Mouse (Mus musculus) limb, embryonic 13.5 days (tissue): Measurements from ENCODE around the gene Bicral. TPM values are rescaled to one million over a fixed set of nuclear protein-coding genes. Genes with fewer than 3 reads are reported as not detected.
A peak's percentile ranks its signal among the peaks of the same experiment; 100 is the strongest.

Experiments used
- ATAC-seq: fragments of 200-750 bp; cut with Nextera tagmentation; 2 replicates; pipeline ENCODE4 v1.8.0; 2017; ENCODE audit warnings: low read depth, moderate number of reproducible peaks, moderate TSS enrichment; ENCODE audit not compliant: low FRiP score
- H3K27ac ChIP-seq: fragments of 300-500 bp; sonication (generic); 2 replicates; pipeline ENCODE4 v1.5.1; 2015; ENCODE audit warnings: inconsistent platforms, mild to moderate bottlenecking, moderate library complexity
- H3K27me3 ChIP-seq: fragments of 300-500 bp; sonication (generic); 2 replicates; pipeline ENCODE4 v1.6.1; 2015; ENCODE audit warnings: mild to moderate bottlenecking, inconsistent platforms
- H3K36me3 ChIP-seq: fragments of 300-500 bp; sonication (generic); 2 replicates; pipeline ENCODE4 v1.6.1; 2015; ENCODE audit warnings: inconsistent platforms, mild to moderate bottlenecking, moderate library complexity
- H3K4me1 ChIP-seq: fragments of 300-500 bp; sonication (generic); 2 replicates; pipeline ENCODE4 v1.6.1; 2015; ENCODE audit warnings: inconsistent platforms
- H3K4me2 ChIP-seq: fragments of 300-500 bp; sonication (generic); replicated peaks from 2 replicates; pipeline ENCODE4 v1.6.1; 2015; ENCODE audit warnings: inconsistent platforms, mild to moderate bottlenecking, moderate library complexity
- H3K4me3 ChIP-seq: fragments of 300-500 bp; sonication (generic); 2 replicates; pipeline ENCODE4 v1.5.1; 2015; ENCODE audit warnings: moderate library complexity, mild to moderate bottlenecking, inconsistent platforms
- H3K9ac ChIP-seq: fragments of 300-500 bp; sonication (generic); 2 replicates; pipeline ENCODE4 v1.6.1; 2015; ENCODE audit warnings: mild to moderate bottlenecking, inconsistent platforms
- H3K9me3 ChIP-seq: fragments of 300-500 bp; sonication (generic); 2 replicates; pipeline ENCODE4 v1.6.1; 2016; ENCODE audit warnings: inconsistent platforms
- WGBS: fragments of 180-500 bp; shearing (Covaris S2); methylation state at CpG from one replicate; pipeline ENCODE4 v1.1.7; 2015; 5-methylcytosine and 5-hydroxymethylcytosine counted together
- polyA plus RNA-seq: library from polyadenylated mRNA; unstranded; fragments of >200 nt; fragmentation: Nextera tagmentation; extraction: Ambion mirVana; gene quantifications from 2 replicates; pipeline ENCODE4 v1.2.1, GENCODE M21; 2015

Gene Bicral
- polyA plus RNA-seq, 1 experiment from 2014 or later, result 4.6 TPM

DNA sequence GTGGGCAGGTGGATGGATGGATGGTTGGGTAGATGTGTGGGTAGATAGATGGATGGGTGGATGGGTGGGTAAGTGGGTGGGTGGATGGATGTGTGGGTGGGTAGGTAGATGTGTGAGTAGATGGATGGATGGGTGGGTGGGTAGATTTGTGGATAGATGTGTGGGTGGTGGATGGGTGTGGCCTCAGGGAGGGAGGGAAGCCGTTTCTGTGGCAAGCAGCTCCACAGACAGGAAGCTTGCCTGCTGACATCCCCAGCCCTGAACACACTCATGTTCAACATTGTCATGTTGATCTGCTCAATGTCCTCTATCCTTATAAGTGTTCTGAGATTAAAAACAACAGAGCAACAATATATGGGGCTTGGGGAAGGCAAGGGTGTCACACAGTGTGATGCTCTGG is 12.6 kb upstream of the Bicral start:
- no peak for ATAC-seq
- H3K4me1 ChIP-seq, result peaks cover 3% of the 10 kb centered on the region; the same call in 1 of the 2 replicates
- no peaks in the 10 kb centered on the region for H3K36me3 ChIP-seq
- H3K4me3 ChIP-seq, result no peak overlapping the region
- WGBS, result 43% methylated on average over 1 of the region's 1 CpGs
- H3K27me3 ChIP-seq, result no peaks in the 10 kb centered on the region
- no peak overlapping the region for H3K4me2 ChIP-seq
- no peak overlapping the region for H3K27ac ChIP-seq
- no peak overlapping the region for H3K9ac ChIP-seq
- H3K9me3 ChIP-seq, result no peaks in the 10 kb centered on the region

DNA sequence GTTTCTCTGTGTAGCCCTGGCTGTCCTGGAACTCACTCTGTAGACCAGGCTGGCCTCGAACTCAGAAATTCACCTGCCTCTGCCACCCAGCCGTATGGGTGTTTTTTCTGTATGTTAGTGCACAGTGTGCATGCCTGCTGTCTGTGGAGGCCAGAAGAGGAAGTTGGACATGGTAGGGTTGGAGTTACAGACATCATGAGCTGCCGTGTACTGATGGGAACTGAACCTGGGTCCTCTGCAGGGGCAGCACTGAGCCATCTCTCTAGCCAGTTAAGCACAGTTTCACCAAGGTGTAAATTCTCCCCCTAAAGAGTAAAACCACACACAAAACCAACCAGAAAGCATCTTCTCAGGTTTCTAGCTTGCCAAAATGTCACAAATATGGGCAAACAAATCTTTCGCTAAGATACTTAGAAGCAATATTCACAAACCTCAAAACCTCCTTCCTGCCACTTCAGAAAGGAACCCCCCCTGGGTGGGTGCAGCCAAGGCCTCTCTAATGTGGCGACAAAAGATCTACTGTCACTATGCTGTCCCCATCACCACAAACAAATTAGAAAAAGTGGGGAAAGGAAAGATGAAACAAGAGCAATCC is 12.0 kb upstream of the Bicral start:
- H3K27me3 ChIP-seq, result no peaks in the 10 kb centered on the region
- H3K4me3 ChIP-seq, result no peak overlapping the region
- H3K36me3 ChIP-seq, result no peaks in the 10 kb centered on the region
- WGBS, result 90% methylated on average over 5 of the region's 5 CpGs
- peaks cover 3% of the 10 kb centered on the region; the same call in 1 of the 2 replicates for H3K4me1 ChIP-seq
- H3K9ac ChIP-seq, result no peak overlapping the region
- no peak overlapping the region for H3K4me2 ChIP-seq
- no peaks in the 10 kb centered on the region for H3K9me3 ChIP-seq
- ATAC-seq, result no peak
- H3K27ac ChIP-seq, result no peak overlapping the region

DNA sequence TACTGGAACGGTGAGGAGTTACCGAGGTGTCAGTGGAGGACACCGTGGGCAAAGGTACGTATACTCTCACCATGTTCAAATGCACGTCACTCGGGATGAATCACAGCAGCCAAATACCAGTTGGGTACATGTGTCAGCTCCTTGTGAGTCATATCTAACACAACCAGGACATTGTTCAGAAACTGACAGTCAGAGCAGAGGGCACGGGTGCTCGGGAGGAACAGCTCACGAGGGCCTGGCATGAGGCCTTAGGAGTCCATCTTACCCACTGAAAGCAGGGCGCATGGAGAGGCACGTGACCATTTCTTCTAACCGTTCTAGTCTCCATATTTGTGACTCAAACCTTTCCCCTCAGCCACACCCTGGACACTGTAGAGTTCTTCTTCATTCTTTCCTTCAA is 8.6 kb upstream of the Bicral start:
- no peak overlapping the region for H3K9ac ChIP-seq
- H3K4me2 ChIP-seq, result no peak overlapping the region
- no peak overlapping the region for H3K27ac ChIP-seq
- no peaks in the 10 kb centered on the region for H3K27me3 ChIP-seq
- WGBS, result 94% methylated on average over 12 of the region's 12 CpGs
- no peaks in the 10 kb centered on the region for H3K4me1 ChIP-seq
- H3K4me3 ChIP-seq, result no peak overlapping the region
- no peak for ATAC-seq
- H3K36me3 ChIP-seq, result no peaks in the 10 kb centered on the region
- no peaks in the 10 kb centered on the region for H3K9me3 ChIP-seq

DNA sequence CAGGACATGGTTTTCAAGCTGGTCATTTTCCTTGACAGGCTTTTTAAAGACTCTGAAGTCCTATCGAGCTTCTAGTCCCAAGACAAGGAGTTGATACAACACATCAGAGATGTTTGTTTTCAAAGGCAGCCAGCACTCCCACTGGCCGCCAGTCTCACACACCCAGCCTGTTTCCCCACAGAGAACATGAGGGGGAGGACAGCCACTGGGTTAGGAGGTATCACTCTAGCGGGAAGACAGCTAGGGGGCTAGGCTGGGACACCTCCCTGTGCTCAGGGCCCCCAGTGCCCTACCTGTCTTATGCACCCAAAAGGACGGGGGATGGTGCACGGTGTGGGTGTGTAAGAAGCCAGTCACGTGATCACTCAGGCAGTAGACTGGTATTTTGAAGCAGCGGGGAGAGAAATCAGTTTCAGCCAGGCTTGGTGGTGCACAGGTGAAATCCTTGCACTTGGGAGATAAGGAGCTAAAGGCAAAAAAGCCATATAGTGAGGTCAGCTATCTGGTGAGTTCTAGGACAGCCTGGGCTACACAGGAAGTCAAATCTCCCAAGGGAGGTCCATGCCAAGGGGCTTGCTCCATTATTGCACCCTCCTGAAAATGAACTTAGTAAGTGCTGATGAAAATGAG is 6.4 kb upstream of the Bicral start:
- H3K36me3 ChIP-seq, result no peaks in the 10 kb centered on the region
- no peak overlapping the region for H3K27ac ChIP-seq
- no peak overlapping the region for H3K4me2 ChIP-seq
- no peak for ATAC-seq
- WGBS, result 76% methylated on average over 7 of the region's 7 CpGs
- H3K9me3 ChIP-seq, result no peaks in the 10 kb centered on the region
- H3K4me3 ChIP-seq, result no peak overlapping the region
- no peak overlapping the region for H3K9ac ChIP-seq
- H3K4me1 ChIP-seq, result 0 out of 2 replicates have a peak, but pooled peaks cover under 1% of the 10 kb centered on the region
- no peaks in the 10 kb centered on the region for H3K27me3 ChIP-seq

DNA sequence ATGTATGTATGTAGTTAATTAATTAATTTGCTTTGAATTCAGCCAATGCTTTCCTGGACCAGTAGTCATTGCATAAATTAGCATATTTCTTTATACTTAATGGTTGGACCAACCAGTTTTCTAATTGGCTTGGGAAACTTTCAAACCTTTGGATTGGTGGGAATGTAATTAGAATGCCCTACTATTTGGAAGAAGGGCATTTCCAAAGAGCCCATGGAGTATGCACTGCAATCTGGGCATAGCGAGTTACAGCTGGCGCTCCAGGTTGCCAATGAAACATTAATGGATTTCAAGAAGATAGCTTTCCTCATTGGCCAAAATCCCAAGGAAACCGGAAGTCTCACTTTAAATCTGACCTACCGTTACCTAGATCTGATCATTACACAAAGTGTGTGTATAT is 1.8 kb upstream of the Bicral start:
- Histone ChIP-seq H3K27ac (no peak overlapping the region), H3K36me3 (no peaks in the 10 kb centered on the region), H3K4me2 (no peak overlapping the region), H3K9me3 (no peaks in the 10 kb centered on the region), H3K4me3 (no peak overlapping the region), H3K9ac (no peak overlapping the region), H3K27me3 (no peaks in the 10 kb centered on the region), H3K4me1 (peaks cover 16% of the 10 kb centered on the region)
- 89% methylated on average over 4 of the region's 4 CpGs for WGBS
- no peak for ATAC-seq

DNA sequence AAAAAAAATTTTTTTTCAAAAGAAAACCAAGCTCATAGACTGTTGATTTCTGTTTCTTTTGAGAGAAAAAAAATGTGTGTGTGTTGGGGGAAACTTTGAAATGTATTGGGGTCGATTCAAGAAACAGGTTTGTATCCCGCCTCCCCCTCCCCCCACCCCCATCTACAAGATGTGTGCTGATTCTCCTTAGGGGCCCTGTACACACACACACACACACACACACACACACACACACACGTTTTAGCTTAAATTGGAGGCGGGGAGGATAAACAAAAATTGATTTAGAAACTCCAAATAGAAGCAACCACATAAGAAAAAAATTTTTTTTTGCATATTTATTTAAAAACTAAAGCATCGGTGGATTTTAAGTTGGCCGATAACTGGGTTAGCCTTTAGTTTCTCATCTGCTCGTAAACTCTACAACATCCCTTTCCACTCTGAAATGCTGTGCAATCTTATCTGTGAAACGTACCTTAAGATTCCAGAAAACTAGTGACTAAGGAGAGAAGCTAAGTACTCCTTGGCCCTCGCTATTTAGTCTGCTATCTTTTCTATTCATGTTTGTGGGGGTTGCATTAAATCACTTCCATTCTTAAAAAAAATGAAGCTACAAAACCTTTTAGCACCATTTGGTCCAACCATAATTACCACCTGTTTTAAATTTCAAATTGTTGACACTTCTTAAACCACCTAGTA is 615 bp upstream of the Bicral start:
- H3K9ac ChIP-seq, result peak overlapping the region; percentile 100
- H3K4me3 ChIP-seq, result peak overlapping the region; percentile 94
- H3K9me3 ChIP-seq, result no peaks in the 10 kb centered on the region
- H3K4me2 ChIP-seq, result peak overlapping the region; percentile 73
- no peak for ATAC-seq
- peak overlapping the region; percentile 100 for H3K27ac ChIP-seq
- 14% methylated on average over 9 of the region's 9 CpGs for WGBS
- no peaks in the 10 kb centered on the region for H3K27me3 ChIP-seq
- peaks cover 28% of the 10 kb centered on the region for H3K4me1 ChIP-seq
- H3K36me3 ChIP-seq, result 0 out of 2 replicates have a peak, but pooled peaks cover 5% of the 10 kb centered on the region

DNA sequence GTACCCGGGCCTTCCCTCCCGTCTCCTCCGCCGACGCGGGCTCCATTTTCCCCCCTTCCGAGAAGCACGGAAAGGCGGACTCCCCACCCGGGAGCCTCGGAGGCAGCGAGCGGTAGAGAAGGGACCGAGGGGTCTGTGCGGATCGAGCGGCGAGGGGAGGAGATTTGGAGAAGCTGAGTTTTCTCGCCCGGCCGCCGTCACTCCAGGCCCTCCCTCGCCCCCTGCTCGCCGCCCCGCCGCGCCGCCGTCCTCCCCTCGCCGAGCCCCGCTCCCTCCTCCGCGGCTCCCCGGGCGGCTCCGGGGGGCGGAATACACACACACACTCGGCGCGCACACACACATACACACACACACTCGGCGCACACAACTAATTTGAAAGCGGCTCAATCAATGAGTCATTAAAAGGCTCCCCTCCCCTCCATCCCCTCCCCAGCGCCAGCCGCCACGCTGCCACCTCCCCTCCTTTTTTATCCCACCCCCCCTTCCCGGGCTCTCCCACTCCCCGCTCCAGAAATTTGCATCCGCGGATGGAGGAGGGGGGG is 850 bp downstream of the Bicral start:
- H3K9ac ChIP-seq, result peak overlapping the region; percentile 100
- H3K4me3 ChIP-seq, result peak overlapping the region; percentile 94
- peak; percentile 81 for ATAC-seq
- WGBS, result 0% methylated on average over 46 of the region's 52 CpGs
- peak overlapping the region; percentile 100 for H3K27ac ChIP-seq
- no peaks in the 10 kb centered on the region for H3K9me3 ChIP-seq
- peaks cover 40% of the 10 kb centered on the region for H3K4me1 ChIP-seq
- 0 out of 2 replicates have a peak, but pooled peaks cover 5% of the 10 kb centered on the region for H3K36me3 ChIP-seq
- H3K4me2 ChIP-seq, result peak overlapping the region; percentile 73
- no peaks in the 10 kb centered on the region for H3K27me3 ChIP-seq

DNA sequence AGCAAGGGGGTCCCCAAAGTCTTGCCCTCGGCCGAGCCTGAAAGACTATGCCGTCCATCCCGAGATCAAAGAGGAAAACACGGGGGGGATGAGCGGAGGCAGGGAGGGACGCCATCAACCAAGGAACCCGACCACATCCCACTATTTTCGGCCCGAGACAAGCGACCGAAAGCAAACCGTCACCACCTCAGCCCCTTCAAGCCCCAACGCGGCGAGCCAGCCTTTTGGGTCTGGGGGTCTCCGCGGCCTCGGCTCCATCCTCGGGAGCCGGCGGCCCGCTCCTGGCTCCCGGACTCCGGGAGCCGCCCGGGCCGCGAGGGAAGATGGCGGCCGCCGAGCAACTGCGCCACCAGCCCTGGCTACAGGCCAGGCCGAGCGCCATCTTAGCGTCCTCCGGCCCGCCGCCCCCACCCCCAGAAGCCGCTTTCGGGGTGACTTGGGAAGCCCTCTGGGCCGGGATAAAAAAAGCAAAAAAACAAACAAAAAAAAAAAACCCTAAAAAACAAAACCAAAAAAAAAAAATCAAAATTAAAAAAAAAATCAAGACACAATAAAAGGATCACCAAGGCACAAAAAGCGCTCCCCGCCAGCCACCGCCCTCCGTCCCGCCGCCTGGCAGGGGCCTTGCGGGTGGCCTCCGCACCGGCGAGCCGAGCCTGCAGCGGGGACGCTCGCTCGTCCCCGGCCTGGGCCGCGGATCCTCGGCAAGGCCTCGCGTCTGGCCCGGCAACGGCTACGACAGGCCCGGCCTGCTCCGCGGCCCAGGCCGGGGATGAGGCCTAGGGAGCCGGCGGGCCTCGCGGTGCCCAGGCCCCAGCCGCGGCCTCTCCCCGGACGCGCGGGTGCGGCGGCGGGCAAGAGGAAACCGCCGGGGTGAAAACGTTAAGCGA is 1.6 kb downstream of the Bicral start:
- H3K36me3 ChIP-seq, result 0 out of 2 replicates have a peak, but pooled peaks cover 5% of the 10 kb centered on the region
- H3K9ac ChIP-seq, result peak overlapping the region; percentile 100
- H3K9me3 ChIP-seq, result no peaks in the 10 kb centered on the region
- peak overlapping the region; percentile 94 for H3K4me3 ChIP-seq
- peaks cover 40% of the 10 kb centered on the region for H3K4me1 ChIP-seq
- peak overlapping the region; percentile 100 for H3K27ac ChIP-seq
- ATAC-seq, result no peak
- under 1% methylated on average over 87 of the region's 87 CpGs for WGBS
- no peaks in the 10 kb centered on the region for H3K27me3 ChIP-seq
- H3K4me2 ChIP-seq, result peak overlapping the region; percentile 73

DNA sequence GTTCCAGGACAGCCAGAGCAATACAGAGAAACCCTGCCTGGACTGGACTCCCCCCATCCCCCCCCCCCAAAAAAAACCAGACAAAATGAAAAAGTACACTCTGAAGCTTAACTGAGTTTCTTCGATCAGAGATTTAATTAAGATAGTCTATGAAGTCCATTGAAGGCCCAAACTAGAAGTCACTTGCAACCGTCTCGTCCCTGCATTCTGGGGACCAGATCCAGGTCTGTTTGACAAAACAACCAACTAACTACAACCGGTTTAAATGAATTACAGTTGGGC is 2.2 kb downstream of the Bicral start:
- peaks cover 40% of the 10 kb centered on the region for H3K4me1 ChIP-seq
- peak overlapping the region; percentile 100 for H3K9ac ChIP-seq
- H3K36me3 ChIP-seq, result 0 out of 2 replicates have a peak, but pooled peaks cover 5% of the 10 kb centered on the region
- H3K27ac ChIP-seq, result peak overlapping the region; percentile 100
- H3K27me3 ChIP-seq, result no peaks in the 10 kb centered on the region
- 14% methylated on average over 4 of the region's 4 CpGs for WGBS
- H3K4me3 ChIP-seq, result peak overlapping the region; percentile 94
- H3K4me2 ChIP-seq, result peak overlapping the region; percentile 73
- no peak for ATAC-seq
- H3K9me3 ChIP-seq, result no peaks in the 10 kb centered on the region

DNA sequence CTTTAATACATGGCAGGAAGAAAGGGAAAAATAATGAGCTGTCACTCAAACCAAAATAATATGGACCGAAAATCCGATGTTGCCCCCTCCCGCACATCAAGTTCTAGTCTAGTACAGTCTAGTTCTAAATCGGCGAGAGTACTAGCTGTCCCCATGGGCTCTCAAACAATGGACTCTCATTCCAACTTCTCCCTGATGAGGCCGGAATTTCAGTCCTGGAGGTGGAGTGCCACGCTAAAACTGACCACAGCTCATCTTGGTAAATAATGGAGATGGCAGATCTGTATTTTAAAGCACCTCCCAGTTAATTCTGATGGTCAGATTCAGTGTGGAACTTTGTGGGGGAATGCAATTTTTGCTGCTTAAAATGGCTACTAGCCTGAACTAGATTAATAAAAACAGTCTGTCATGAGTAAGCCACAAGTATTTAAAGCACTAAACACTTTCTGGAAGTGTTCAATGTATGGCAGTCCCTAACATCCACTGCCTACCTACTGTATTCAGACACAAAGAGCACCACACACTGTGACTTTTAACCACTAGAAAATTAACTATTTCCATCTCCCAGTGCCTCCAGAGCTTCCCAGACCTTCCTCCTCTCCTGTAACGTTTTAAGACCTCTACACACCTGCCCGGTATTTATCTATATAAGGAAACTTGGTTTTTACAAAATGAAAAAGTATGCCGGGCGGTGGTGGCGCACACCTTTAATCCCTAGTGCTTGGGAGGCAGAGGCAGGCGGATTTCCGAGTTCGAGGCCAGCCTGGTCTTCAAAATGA is 2.8 kb downstream of the Bicral start:
- H3K27me3 ChIP-seq, result no peaks in the 10 kb centered on the region
- H3K36me3 ChIP-seq, result 0 out of 2 replicates have a peak, but pooled peaks cover 7% of the 10 kb centered on the region
- peak overlapping the region; percentile 94 for H3K4me3 ChIP-seq
- no peak for ATAC-seq
- peak overlapping the region; percentile 100 for H3K9ac ChIP-seq
- peak overlapping the region; percentile 100 for H3K27ac ChIP-seq
- peak overlapping the region; percentile 73 for H3K4me2 ChIP-seq
- no peaks in the 10 kb centered on the region for H3K9me3 ChIP-seq
- 58% methylated on average over 15 of the region's 15 CpGs for WGBS
- peaks cover 40% of the 10 kb centered on the region for H3K4me1 ChIP-seq

DNA sequence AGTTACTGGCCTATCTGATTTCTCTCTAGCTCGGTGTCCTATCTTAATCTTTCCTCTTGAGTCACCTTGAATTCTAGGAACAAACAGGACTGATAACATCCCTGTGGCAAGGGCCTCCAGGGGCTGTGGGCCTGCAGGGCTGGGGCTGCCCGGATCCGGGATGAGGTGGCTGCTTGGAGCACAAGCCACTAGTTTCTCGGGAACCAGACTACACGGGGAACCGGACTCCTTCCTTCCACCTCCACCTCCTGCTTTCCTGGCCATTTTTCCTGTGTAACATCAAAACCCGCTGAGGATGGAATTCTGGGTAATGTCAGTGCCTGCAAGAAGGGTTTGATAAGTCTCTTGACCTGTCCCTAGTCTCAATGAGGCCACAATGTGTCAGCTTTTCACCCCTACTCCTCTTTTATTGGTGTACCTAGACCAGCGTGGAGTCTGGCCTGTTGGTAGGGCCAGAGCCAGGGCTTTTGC is 3.6 kb downstream of the Bicral start:
- Histone ChIP-seq H3K4me2 (peak overlapping the region; percentile 73), H3K36me3 (0 out of 2 replicates have a peak, but pooled peaks cover 8% of the 10 kb centered on the region), H3K4me1 (peaks cover 39% of the 10 kb centered on the region), H3K27me3 (no peaks in the 10 kb centered on the region), H3K9me3 (no peaks in the 10 kb centered on the region), H3K9ac (no peak overlapping the region), H3K27ac (peak overlapping the region; percentile 69; the same call in 1 of the 2 replicates), H3K4me3 (peak overlapping the region; percentile 14; the same call in 1 of the 2 replicates)
- no peak for ATAC-seq
- 82% methylated on average over 8 of the region's 8 CpGs for WGBS
